Mouse (Mus musculus): ENCODE results near the gene L3mbtl4. TPM values are rescaled to one million over a fixed set of nuclear protein-coding genes. Genes with fewer than 3 reads are reported as not detected.
"Not testable (repeated sequence)": the region's sequence is repeated elsewhere in the genome, so short reads cannot be mapped to it uniquely, and the experiment has no call there.

The L3mbtl4 gene
- polyA plus RNA-seq, 1 experiment from 2014 or later = 0.18 TPM

- H3K27ac ChIP-seq (ENCODE audit: low read depth, low read length) = no peak overlapping the region
- H3K9ac ChIP-seq (ENCODE audit: low read depth, low read length) = no peak overlapping the region
- H3K27me3 ChIP-seq (replicated peaks; ENCODE audit: control insufficient read depth, insufficient read depth, low read length) = no peaks in the 10 kb centered on the region
- H3K4me2 ChIP-seq (replicated peaks; ENCODE audit: low read depth) = no peak overlapping the region
- no peak for TF ChIP-seq CTCF (IDR thresholded peaks at IDR 0.05; ENCODE audit: low read depth)
- H3K9me3 ChIP-seq (ENCODE audit: control insufficient read depth) = no peaks in the 10 kb centered on the region
- WGBS = 78% methylated on average over 3 of the region's 3 CpGs
- no peaks in the 10 kb centered on the region for H3K4me1 ChIP-seq (replicated peaks; ENCODE audit: control insufficient read depth, insufficient read depth, low read length)
- H3K4me3 ChIP-seq (ENCODE audit: low read depth, low read length) = no peak overlapping the region
- no peak for ATAC-seq
- H3K36me3 ChIP-seq (ENCODE audit: control insufficient read depth, insufficient read depth) = no peaks in the 10 kb centered on the region
These were observed 218.6 kb downstream of the L3mbtl4 start for GRCm38 (mm10) chr17:68492231-68492630.

GRCm38 (mm10) chr17:68502998-68503397 is 229.4 kb downstream of the L3mbtl4 start:
- 83% methylated on average over 2 of the region's 4 CpGs for WGBS
- not testable (repeated sequence) for H3K27ac ChIP-seq (ENCODE audit: low read depth, low read length); H3K9ac ChIP-seq (ENCODE audit: low read depth, low read length); H3K27me3 ChIP-seq (replicated peaks; ENCODE audit: control insufficient read depth, insufficient read depth, low read length); H3K4me3 ChIP-seq (ENCODE audit: low read depth, low read length); H3K36me3 ChIP-seq (ENCODE audit: control insufficient read depth, insufficient read depth); ATAC-seq; H3K4me2 ChIP-seq (replicated peaks; ENCODE audit: low read depth); H3K4me1 ChIP-seq (replicated peaks; ENCODE audit: control insufficient read depth, insufficient read depth, low read length); H3K9me3 ChIP-seq (ENCODE audit: control insufficient read depth)

GRCm38 (mm10) chr17:68559698-68560097 is 286.1 kb downstream of the L3mbtl4 start:
- H3K9me3 ChIP-seq (ENCODE audit: control insufficient read depth) = no peaks in the 10 kb centered on the region
- no peak for TF ChIP-seq CTCF (IDR thresholded peaks at IDR 0.05; ENCODE audit: low read depth)
- no peak overlapping the region for H3K4me2 ChIP-seq (replicated peaks; ENCODE audit: low read depth)
- no peaks in the 10 kb centered on the region for H3K27me3 ChIP-seq (replicated peaks; ENCODE audit: control insufficient read depth, insufficient read depth, low read length)
- no peak overlapping the region for H3K9ac ChIP-seq (ENCODE audit: low read depth, low read length)
- H3K4me1 ChIP-seq (replicated peaks; ENCODE audit: control insufficient read depth, insufficient read depth, low read length) = no peaks in the 10 kb centered on the region
- H3K27ac ChIP-seq (ENCODE audit: low read depth, low read length) = no peak overlapping the region
- 81% methylated on average over 9 of the region's 9 CpGs for WGBS
- no peak overlapping the region for H3K4me3 ChIP-seq (ENCODE audit: low read depth, low read length)
- ATAC-seq = no peak
- no peaks in the 10 kb centered on the region for H3K36me3 ChIP-seq (ENCODE audit: control insufficient read depth, insufficient read depth)

- no peaks in the 10 kb centered on the region for H3K36me3 ChIP-seq (ENCODE audit: control insufficient read depth, insufficient read depth)
- H3K4me1 ChIP-seq (replicated peaks; ENCODE audit: control insufficient read depth, insufficient read depth, low read length) = no peaks in the 10 kb centered on the region
- WGBS = 31% methylated on average over 1 of the region's 1 CpGs
- ATAC-seq = no peak
- H3K4me2 ChIP-seq (replicated peaks; ENCODE audit: low read depth) = no peak overlapping the region
- no peaks in the 10 kb centered on the region for H3K27me3 ChIP-seq (replicated peaks; ENCODE audit: control insufficient read depth, insufficient read depth, low read length)
- no peak overlapping the region for H3K9ac ChIP-seq (ENCODE audit: low read depth, low read length)
- no peak for TF ChIP-seq CTCF (IDR thresholded peaks at IDR 0.05; ENCODE audit: low read depth)
- no peak overlapping the region for H3K27ac ChIP-seq (ENCODE audit: low read depth, low read length)
- H3K4me3 ChIP-seq (ENCODE audit: low read depth, low read length) = no peak overlapping the region
- H3K9me3 ChIP-seq (ENCODE audit: control insufficient read depth) = no peaks in the 10 kb centered on the region
These were observed 286.7 kb downstream of the L3mbtl4 start for GRCm38 (mm10) chr17:68560264-68560663.

GRCm38 (mm10) chr17:68571806-68572205 is 298.2 kb downstream of the L3mbtl4 start:
- Histone ChIP-seq H3K9ac (ENCODE audit: low read depth, low read length) (no peak overlapping the region), H3K9me3 (ENCODE audit: control insufficient read depth) (no peaks in the 10 kb centered on the region), H3K4me1 (replicated peaks; ENCODE audit: control insufficient read depth, insufficient read depth, low read length) (no peaks in the 10 kb centered on the region), H3K4me3 (ENCODE audit: low read depth, low read length) (no peak overlapping the region), H3K27ac (ENCODE audit: low read depth, low read length) (no peak overlapping the region), H3K4me2 (replicated peaks; ENCODE audit: low read depth) (no peak overlapping the region), H3K36me3 (ENCODE audit: control insufficient read depth, insufficient read depth) (no peaks in the 10 kb centered on the region), H3K27me3 (replicated peaks; ENCODE audit: control insufficient read depth, insufficient read depth, low read length) (no peaks in the 10 kb centered on the region)
- WGBS = 95% methylated on average over 6 of the region's 6 CpGs
- no peak for ATAC-seq
- no peak for TF ChIP-seq CTCF (IDR thresholded peaks at IDR 0.05; ENCODE audit: low read depth)

- Histone ChIP-seq H3K4me1 (replicated peaks; ENCODE audit: control insufficient read depth, insufficient read depth, low read length) (no peaks in the 10 kb centered on the region), H3K36me3 (ENCODE audit: control insufficient read depth, insufficient read depth) (no peaks in the 10 kb centered on the region), H3K4me2 (replicated peaks; ENCODE audit: low read depth) (no peak overlapping the region), H3K27ac (ENCODE audit: low read depth, low read length) (no peak overlapping the region), H3K9ac (ENCODE audit: low read depth, low read length) (no peak overlapping the region), H3K9me3 (ENCODE audit: control insufficient read depth) (no peaks in the 10 kb centered on the region), H3K27me3 (replicated peaks; ENCODE audit: control insufficient read depth, insufficient read depth, low read length) (no peaks in the 10 kb centered on the region), H3K4me3 (ENCODE audit: low read depth, low read length) (no peak overlapping the region)
- 87% methylated on average over 3 of the region's 3 CpGs for WGBS
- TF ChIP-seq CTCF (IDR thresholded peaks at IDR 0.05; ENCODE audit: low read depth) = no peak
- ATAC-seq = no peak
These were observed 311.6 kb downstream of the L3mbtl4 start for GRCm38 (mm10) chr17:68585195-68585594.

GRCm38 (mm10) chr17:68591619-68592018 is 318.0 kb downstream of the L3mbtl4 start:
- Histone ChIP-seq H3K36me3 (ENCODE audit: control insufficient read depth, insufficient read depth) (no peaks in the 10 kb centered on the region), H3K4me1 (replicated peaks; ENCODE audit: control insufficient read depth, insufficient read depth, low read length) (no peaks in the 10 kb centered on the region), H3K4me2 (replicated peaks; ENCODE audit: low read depth) (no peak overlapping the region), H3K9ac (ENCODE audit: low read depth, low read length) (no peak overlapping the region), H3K27me3 (replicated peaks; ENCODE audit: control insufficient read depth, insufficient read depth, low read length) (no peaks in the 10 kb centered on the region), H3K4me3 (ENCODE audit: low read depth, low read length) (no peak overlapping the region), H3K27ac (ENCODE audit: low read depth, low read length) (no peak overlapping the region), H3K9me3 (ENCODE audit: control insufficient read depth) (no peaks in the 10 kb centered on the region)
- 79% methylated on average over 4 of the region's 4 CpGs for WGBS
- no peak for ATAC-seq
- no peak for TF ChIP-seq CTCF (IDR thresholded peaks at IDR 0.05; ENCODE audit: low read depth)
